Comparison of ENCODE assay signal across 8 mouse cellular contexts in the genomic region with DNA sequence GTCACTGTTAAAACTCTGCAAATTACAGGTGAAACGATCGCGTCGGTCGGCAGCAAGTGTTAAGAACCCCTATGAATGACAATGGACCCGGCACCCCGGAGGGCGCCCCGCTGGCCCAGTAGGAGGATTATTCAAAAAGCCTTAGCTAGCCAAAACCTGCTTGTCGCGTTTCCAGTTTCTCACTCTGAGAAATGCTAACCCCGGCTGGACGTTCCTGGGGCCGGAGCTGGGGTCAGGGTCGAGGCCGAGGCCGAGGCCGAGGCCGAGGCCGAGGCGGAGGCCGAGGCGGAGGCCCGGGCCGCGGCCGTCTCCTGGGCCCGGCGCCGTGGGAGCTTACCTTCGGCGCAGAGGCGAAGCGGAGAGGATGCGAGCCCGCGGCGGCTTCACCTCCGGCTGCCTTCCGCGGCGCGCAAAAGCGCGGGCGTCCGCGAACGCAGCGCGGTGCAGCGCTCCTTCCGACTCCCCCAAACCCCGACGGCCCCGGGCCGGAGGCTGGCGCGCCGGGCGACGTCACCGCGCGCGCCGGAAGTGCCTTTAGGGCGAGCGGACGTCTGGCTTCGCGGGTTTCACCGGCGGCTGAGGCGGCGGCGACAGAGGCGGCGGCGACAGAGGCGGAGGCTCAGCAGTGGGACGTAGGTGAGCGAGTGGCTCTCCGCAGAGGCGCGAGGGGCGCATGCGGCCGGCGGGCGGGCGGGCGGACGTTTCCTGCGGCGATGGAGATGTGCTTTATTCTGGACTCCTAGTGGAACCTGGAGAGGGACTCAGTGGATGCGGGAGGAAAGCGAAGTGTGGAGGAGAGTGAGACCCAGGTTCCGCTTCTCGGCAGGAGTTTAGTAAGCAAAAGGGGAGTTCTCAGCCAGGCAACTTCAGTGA. TPM values are rescaled to one million over a fixed set of nuclear protein-coding genes. Genes with fewer than 3 reads are reported as not detected.
A peak's percentile ranks its signal among the peaks of the same experiment; 100 is the strongest.
DNase-seq lines count a peak whose midpoint lies in the region; ATAC-seq and TF ChIP-seq lines count a peak whose summit lies in the region.

A gene (minus strand): TSS at position 509 of the 873 bp plus-strand sequence.
A gene (plus strand): TSS at position 525 of the 873 bp plus-strand sequence.

- peak within 1 kb of the TSS; percentile 79 for H3K4me2 ChIP-seq in forebrain, embryonic 15.5 days (replicated peaks)
- H3K4me2 ChIP-seq in lung, embryonic 14.5 days, result peak within 1 kb of the TSS; percentile 84

- TF ChIP-seq CTCF in layer of hippocampus, adult 2 months (conservative IDR thresholded peaks at IDR 0.05), result no peak; the same call in 1 of the 2 replicates
- no peak for TF ChIP-seq CTCF in lung, embryonic 14.5 days (IDR thresholded peaks at IDR 0.05; ENCODE audit: low read depth)
- no peak for TF ChIP-seq CTCF in olfactory bulb, adult 2 months (IDR thresholded peaks at IDR 0.05; ENCODE audit: insufficient read depth, low read depth, low read length)
- TF ChIP-seq CTCF in thymus, adult 2 months (IDR thresholded peaks at IDR 0.05; ENCODE audit: borderline replicate concordance, control insufficient read depth, extremely low read depth, insufficient read depth, low read length, poor library complexity), result no peak; the same call in 1 of the 2 replicates

- H3K4me1 ChIP-seq in forebrain, embryonic 15.5 days, result peaks cover 43% of the 10 kb centered on the region
- H3K4me1 ChIP-seq in lung, embryonic 14.5 days (ENCODE audit: insufficient read depth), result peaks cover 13% of the 10 kb centered on the region
- H3K4me1 ChIP-seq in olfactory bulb, adult 2 months (ENCODE audit: control insufficient read depth, insufficient read depth, low read length), result peaks cover 8% of the 10 kb centered on the region
- H3K4me1 ChIP-seq in thymus, adult 2 months (replicated peaks; ENCODE audit: control insufficient read depth, insufficient read depth, low read length), result peaks cover 11% of the 10 kb centered on the region

- H3K36me3 ChIP-seq in forebrain, embryonic 15.5 days, result peaks cover 15% of the 10 kb centered on the region
- H3K36me3 ChIP-seq in lung, embryonic 14.5 days (ENCODE audit: insufficient read depth), result peaks cover 26% of the 10 kb centered on the region
- H3K36me3 ChIP-seq in thymus, adult 2 months (ENCODE audit: control insufficient read depth, insufficient read depth, low read length), result peaks cover under 1% of the 10 kb centered on the region; the same call in 1 of the 2 replicates

- H3K9me3 ChIP-seq in forebrain, embryonic 15.5 days, result no peaks in the 10 kb centered on the region
- no peaks in the 10 kb centered on the region for H3K9me3 ChIP-seq in lung, embryonic 14.5 days (ENCODE audit: low read depth, low read length)

- peak within 1 kb of the TSS; percentile 81 for H3K4me3 ChIP-seq in forebrain, embryonic 15.5 days
- peak within 1 kb of the TSS; percentile 61 for H3K4me3 ChIP-seq in layer of hippocampus, adult 2 months
- H3K4me3 ChIP-seq in lung, embryonic 14.5 days (ENCODE audit: low read depth, low read length), result peak within 1 kb of the TSS; percentile 97
- H3K4me3 ChIP-seq in olfactory bulb, adult 2 months (ENCODE audit: insufficient read depth, low read depth, low read length), result peak within 1 kb of the TSS; percentile 99
- peak within 1 kb of the TSS; percentile 74 for H3K4me3 ChIP-seq in thymus, adult 2 months (ENCODE audit: control insufficient read depth, insufficient read depth, low read length)

- under 1% methylated on average over 100 of the region's 100 CpGs for WGBS in forebrain, embryonic 15.5 days
- WGBS in lung, embryonic 14.5 days, result under 1% methylated on average over 100 of the region's 100 CpGs
- under 1% methylated on average over 100 of the region's 100 CpGs for WGBS in olfactory bulb, adult 2 months
- WGBS in thymus, adult 2 months, result under 1% methylated on average over 100 of the region's 100 CpGs

- peak; percentile 71 for DNase-seq in ES-CJ7 (ENCODE audit: low read depth, low spot score)
- peak; percentile 74 for DNase-seq in cerebellum, adult 11 months
- peak; percentile 84 to 88 for DNase-seq in heart, postnatal 36 days
- DNase-seq in layer of hippocampus, adult 2 months (ENCODE audit: low spot score in 2 of 2), result peak; percentile 77 to 83
- peak; percentile 94 for DNase-seq in lung, embryonic 14.5 days
- DNase-seq in thymus, adult 2 months, result peak; percentile 90

- ATAC-seq in forebrain, embryonic 15.5 days (replicated peaks), result peak; percentile 98
- ATAC-seq in lung, embryonic 14.5 days (ENCODE audit: insufficient read depth), result peak; percentile 95

- H3K27me3 ChIP-seq in forebrain, embryonic 15.5 days, result no peaks in the 10 kb centered on the region
- H3K27me3 ChIP-seq in lung, embryonic 14.5 days (ENCODE audit: insufficient read depth, low read length), result no peaks in the 10 kb centered on the region
- H3K27me3 ChIP-seq in thymus, adult 2 months (ENCODE audit: control insufficient read depth, insufficient read depth, low read length), result no peaks in the 10 kb centered on the region

- intact Hi-C loops in heart, postnatal 36 days (cut with DNase I), result loop anchor here (2.0 kb wide), 2 partner anchors 61 to 123 kb away; a partner anchor contains a TSS

- peak within 1 kb of the TSS; percentile 92 for H3K27ac ChIP-seq in forebrain, embryonic 15.5 days (replicated peaks)
- peak within 1 kb of the TSS; percentile 87 for H3K27ac ChIP-seq in layer of hippocampus, adult 2 months
- peak within 1 kb of the TSS; percentile 89 for H3K27ac ChIP-seq in lung, embryonic 14.5 days (ENCODE audit: low read depth)
- H3K27ac ChIP-seq in olfactory bulb, adult 2 months (ENCODE audit: insufficient read depth, low read depth, low read length), result peak within 1 kb of the TSS; percentile 68; the same call in 1 of the 2 replicates
- peak within 1 kb of the TSS; percentile 41; the same call in 1 of the 2 replicates for H3K27ac ChIP-seq in thymus, adult 2 months (ENCODE audit: control insufficient read depth, insufficient read depth, low read length)

- peak; percentile 88 for TF ChIP-seq POLR2A in olfactory bulb, adult 2 months (IDR thresholded peaks at IDR 0.05; ENCODE audit: insufficient read depth, low read depth, low read length)
- TF ChIP-seq POLR2A in thymus, adult 2 months (IDR thresholded peaks at IDR 0.05; ENCODE audit: control insufficient read depth, extremely low read depth, insufficient read depth, low read length, poor library complexity), result peak; percentile 67; the same call in 1 of the 2 replicates

- H3K9ac ChIP-seq in forebrain, embryonic 15.5 days (replicated peaks), result peak within 1 kb of the TSS; percentile 92
- H3K9ac ChIP-seq in lung, embryonic 14.5 days, result peak within 1 kb of the TSS; percentile 96

RNA-seq across cellular contexts. Expression of the first gene that starts in this region (rescaled TPM):
- 153 and 157 TPM in 2 replicates for polyA plus RNA-seq in forebrain, embryonic 15.5 days (2015; fragmentation: Nextera tagmentation; extraction: Ambion mirVana)
- total RNA-seq in heart, postnatal 36 days (2021), result 100 to 1,000 TPM in 1 of 2 experiments, 10 to 100 TPM in 1; 92.2 to 100 TPM
- 10 to 100 TPM; 71.0 to 80.2 TPM for total RNA-seq in layer of hippocampus, adult 2 months (2021)
- 115 and 123 TPM in 2 replicates for polyA plus RNA-seq in lung, embryonic 14.5 days (2014; fragmentation: Nextera tagmentation; extraction: Ambion mirVana)
- not detected in 2 replicates for polyA plus RNA-seq in olfactory bulb, adult 2 months (2012; ENCODE audit: insufficient read depth, insufficient read length, low replicate concordance, missing spikeins)
- polyA plus RNA-seq in thymus, adult 2 months (2012; rRNA removed), result 25.5 TPM in 2 replicates

RNA-seq across cellular contexts. Expression of the second gene that starts in this region (rescaled TPM):
- polyA plus RNA-seq in forebrain, embryonic 15.5 days (2015; fragmentation: Nextera tagmentation; extraction: Ambion mirVana), result 49.5 and 50.3 TPM in 2 replicates
- total RNA-seq in heart, postnatal 36 days (2021), result 10 to 100 TPM; 19.8 to 20.7 TPM
- total RNA-seq in layer of hippocampus, adult 2 months (2021), result 10 to 100 TPM; 39.2 to 41.3 TPM
- 39.6 and 43.9 TPM in 2 replicates for polyA plus RNA-seq in lung, embryonic 14.5 days (2014; fragmentation: Nextera tagmentation; extraction: Ambion mirVana)
- polyA plus RNA-seq in olfactory bulb, adult 2 months (2012; ENCODE audit: insufficient read depth, insufficient read length, low replicate concordance, missing spikeins), result not detected in 2 replicates
- polyA plus RNA-seq in thymus, adult 2 months (2012; rRNA removed), result 14.5 and 16.5 TPM in 2 replicates

Comparison
In these comparisons a context has a peak if more than half of its experiments do, and no peak if none do; other contexts are left out.
1. Peak in every context shown above with its lines: DNase-seq, ATAC-seq, H3K4me3 ChIP-seq and H3K27ac ChIP-seq.
2. H3K27ac ChIP-seq: peak in every context shown above with its lines; median percentile 92 in forebrain, embryonic 15.5 days; 89 in lung, embryonic 14.5 days; 87 in layer of hippocampus, adult 2 months; 68 in olfactory bulb, adult 2 months; 41 in thymus, adult 2 months.